In the genomic region with DNA sequence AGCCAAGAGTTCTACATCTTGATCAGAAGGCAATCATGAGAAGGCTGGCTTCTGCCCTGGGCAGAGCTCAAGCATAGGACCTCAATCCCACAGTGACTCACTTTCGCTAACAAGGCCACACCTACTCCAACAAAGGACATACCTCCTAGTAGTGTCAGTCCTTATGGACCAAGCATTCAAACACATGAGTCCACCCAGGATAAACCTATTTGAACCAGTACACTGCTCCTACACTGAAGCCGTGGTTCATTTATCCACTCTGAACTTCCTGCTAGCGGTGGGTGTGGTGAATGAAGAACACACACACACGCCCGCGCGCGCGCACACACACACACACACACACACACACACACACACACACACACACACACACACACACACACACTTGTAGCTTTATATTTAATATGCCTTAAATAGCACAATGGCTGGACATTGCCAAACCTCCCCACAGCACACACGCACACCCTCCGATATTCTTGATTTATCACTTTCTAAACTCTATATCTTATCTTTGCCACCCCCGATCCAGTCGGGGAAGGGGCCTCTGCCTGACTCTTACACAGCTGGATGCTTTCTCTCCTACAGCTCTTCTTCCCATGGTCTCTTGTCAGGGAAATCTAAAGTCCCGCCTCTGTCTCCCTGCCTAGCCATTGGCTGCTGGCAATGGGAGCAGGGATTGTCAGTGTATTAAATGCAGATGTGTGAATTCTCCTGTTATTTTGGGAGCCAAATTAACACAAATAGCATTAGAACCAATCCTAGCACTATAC, we compare ENCODE assay signal across 11 mouse cellular contexts.
"Had no signal": no experiment of that assay in that cellular context is flagged by ENCODE, and none has a peak within 500 bp of the region (broad histone marks: within the 10 kb centered on the region; RNA-seq: fewer than 3 reads in every experiment).

No protein-coding gene starts in this region.

- H3K27ac ChIP-seq: layer of hippocampus, adult 2 months; limb, embryonic 12.5 days; liver, embryonic 13.5 days; midbrain, embryonic 13.5 days had no signal

- H3K4me3 ChIP-seq: layer of hippocampus, adult 2 months; limb, embryonic 12.5 days; liver, embryonic 13.5 days; midbrain, embryonic 13.5 days had no signal

- H3K27me3 ChIP-seq: limb, embryonic 12.5 days; liver, embryonic 13.5 days; midbrain, embryonic 13.5 days had no signal

- ATAC-seq: liver, postnatal 0 days; midbrain, embryonic 13.5 days had no signal

- H3K36me3 ChIP-seq: limb, embryonic 12.5 days; liver, embryonic 13.5 days; midbrain, embryonic 13.5 days had no signal

- H3K4me1 ChIP-seq: limb, embryonic 12.5 days; liver, embryonic 13.5 days; midbrain, embryonic 13.5 days had no signal

- H3K4me2 ChIP-seq: limb, embryonic 12.5 days; liver, embryonic 13.5 days; midbrain, embryonic 13.5 days had no signal

- H3K9me3 ChIP-seq: limb, embryonic 12.5 days; liver, embryonic 13.5 days; midbrain, embryonic 13.5 days had no signal

- DNase-seq: kidney, adult 11 months; kidney, postnatal 36 days; liver; liver, embryonic 13.5 days; liver, postnatal 0 days; lung, postnatal 36 days; right cerebral cortex, adult 18-20 months; thymus, postnatal 36 days had no signal

- H3K9ac ChIP-seq: limb, embryonic 12.5 days; liver, embryonic 13.5 days; liver, postnatal 0 days; midbrain, embryonic 13.5 days had no signal
